Mouse (Mus musculus): ENCODE data around the gene Ccdc194. TPM values are rescaled to one million over a fixed set of nuclear protein-coding genes. Genes with fewer than 3 reads are reported as not detected.

The Ccdc194 gene
- polyA plus RNA-seq, 1 experiment: not detected

- Histone ChIP-seq H3K27ac (replicated peaks; ENCODE audit: low read depth, low read length) (no peak overlapping the region), H3K4me3 (ENCODE audit: insufficient read depth, low read depth, low read length) (no peak overlapping the region), H3K4me1 (ENCODE audit: control insufficient read depth, insufficient read depth, insufficient read length, low read length) (no peaks in the 10 kb centered on the region)
These were observed 35.9 kb upstream of the Ccdc194 start for GRCm38 (mm10) chr8:71561401-71561800.

- no peak overlapping the region for H3K4me3 ChIP-seq (ENCODE audit: insufficient read depth, low read depth, low read length)
- no peaks in the 10 kb centered on the region for H3K4me1 ChIP-seq (ENCODE audit: control insufficient read depth, insufficient read depth, insufficient read length, low read length)
- H3K27ac ChIP-seq (replicated peaks; ENCODE audit: low read depth, low read length): no peak overlapping the region
These were observed 35.3 kb upstream of the Ccdc194 start for GRCm38 (mm10) chr8:71560765-71561164.

GRCm38 (mm10) chr8:71560071-71560470 is 34.6 kb upstream of the Ccdc194 start:
- no peak overlapping the region for H3K4me3 ChIP-seq (ENCODE audit: insufficient read depth, low read depth, low read length)
- no peak overlapping the region for H3K27ac ChIP-seq (replicated peaks; ENCODE audit: low read depth, low read length)
- H3K4me1 ChIP-seq (ENCODE audit: control insufficient read depth, insufficient read depth, insufficient read length, low read length): no peaks in the 10 kb centered on the region

GRCm38 (mm10) chr8:71558958-71559690 is 33.6 kb upstream of the Ccdc194 start:
- H3K4me3 ChIP-seq (ENCODE audit: insufficient read depth, low read depth, low read length): peak overlapping the region; percentile 51
- no peaks in the 10 kb centered on the region for H3K4me1 ChIP-seq (ENCODE audit: control insufficient read depth, insufficient read depth, insufficient read length, low read length)
- no peak overlapping the region for H3K27ac ChIP-seq (replicated peaks; ENCODE audit: low read depth, low read length)

- no peaks in the 10 kb centered on the region for H3K4me1 ChIP-seq (ENCODE audit: control insufficient read depth, insufficient read depth, insufficient read length, low read length)
- peak within 1 kb of the TSS; percentile 51 for H3K4me3 ChIP-seq (ENCODE audit: insufficient read depth, low read depth, low read length)
- H3K27ac ChIP-seq (replicated peaks; ENCODE audit: low read depth, low read length): no peak within 1 kb of the TSS
These were observed 32.8 kb upstream of the Ccdc194 start, which contains the start of gene Tmem221 for GRCm38 (mm10) chr8:71558071-71558957. Gene Tmem221 (minus strand): TSS chr8:71558871.

GRCm38 (mm10) chr8:71554644-71555043 is 29.1 kb upstream of the Ccdc194 start:
- H3K27ac ChIP-seq (replicated peaks; ENCODE audit: low read depth, low read length): no peak overlapping the region
- H3K4me3 ChIP-seq (ENCODE audit: insufficient read depth, low read depth, low read length): no peak overlapping the region
- H3K4me1 ChIP-seq (ENCODE audit: control insufficient read depth, insufficient read depth, insufficient read length, low read length): no peaks in the 10 kb centered on the region

- Histone ChIP-seq H3K27ac (replicated peaks; ENCODE audit: low read depth, low read length) (no peak overlapping the region), H3K4me1 (ENCODE audit: control insufficient read depth, insufficient read depth, insufficient read length, low read length) (no peaks in the 10 kb centered on the region), H3K4me3 (ENCODE audit: insufficient read depth, low read depth, low read length) (no peak overlapping the region)
These were observed 28.5 kb upstream of the Ccdc194 start for GRCm38 (mm10) chr8:71554001-71554400.

- no peak overlapping the region for H3K27ac ChIP-seq (replicated peaks; ENCODE audit: low read depth, low read length)
- no peaks in the 10 kb centered on the region for H3K4me1 ChIP-seq (ENCODE audit: control insufficient read depth, insufficient read depth, insufficient read length, low read length)
- H3K4me3 ChIP-seq (ENCODE audit: insufficient read depth, low read depth, low read length): no peak overlapping the region
These were observed 27.3 kb upstream of the Ccdc194 start for GRCm38 (mm10) chr8:71552770-71553169.

GRCm38 (mm10) chr8:71550754-71551153 is 25.2 kb upstream of the Ccdc194 start:
- Histone ChIP-seq H3K27ac (replicated peaks; ENCODE audit: low read depth, low read length) (no peak overlapping the region), H3K4me3 (ENCODE audit: insufficient read depth, low read depth, low read length) (no peak overlapping the region), H3K4me1 (ENCODE audit: control insufficient read depth, insufficient read depth, insufficient read length, low read length) (no peaks in the 10 kb centered on the region)

- H3K4me1 ChIP-seq (ENCODE audit: control insufficient read depth, insufficient read depth, insufficient read length, low read length): peaks cover 2% of the 10 kb centered on the region; the same call in 1 of the 2 replicates
- H3K4me3 ChIP-seq (ENCODE audit: insufficient read depth, low read depth, low read length): no peak overlapping the region
- H3K27ac ChIP-seq (replicated peaks; ENCODE audit: low read depth, low read length): no peak overlapping the region
These were observed 22.1 kb upstream of the Ccdc194 start for GRCm38 (mm10) chr8:71547590-71547989.

- Histone ChIP-seq H3K27ac (replicated peaks; ENCODE audit: low read depth, low read length) (no peak overlapping the region), H3K4me3 (ENCODE audit: insufficient read depth, low read depth, low read length) (no peak overlapping the region), H3K4me1 (ENCODE audit: control insufficient read depth, insufficient read depth, insufficient read length, low read length) (peaks cover 2% of the 10 kb centered on the region; the same call in 1 of the 2 replicates)
These were observed 19.5 kb upstream of the Ccdc194 start for GRCm38 (mm10) chr8:71545053-71545452.

- Histone ChIP-seq H3K27ac (replicated peaks; ENCODE audit: low read depth, low read length) (no peak overlapping the region), H3K4me1 (ENCODE audit: control insufficient read depth, insufficient read depth, insufficient read length, low read length) (peaks cover 2% of the 10 kb centered on the region; the same call in 1 of the 2 replicates), H3K4me3 (ENCODE audit: insufficient read depth, low read depth, low read length) (peak overlapping the region; percentile 80)
These were observed 18.2 kb upstream of the Ccdc194 start for GRCm38 (mm10) chr8:71543755-71544154.

- Histone ChIP-seq H3K4me3 (ENCODE audit: insufficient read depth, low read depth, low read length) (peak within 1 kb of the TSS; percentile 80), H3K4me1 (ENCODE audit: control insufficient read depth, insufficient read depth, insufficient read length, low read length) (peaks cover 5% of the 10 kb centered on the region), H3K27ac (replicated peaks; ENCODE audit: low read depth, low read length) (no peak within 1 kb of the TSS)
These were observed 17.3 kb upstream of the Ccdc194 start, which contains the start of gene Mvb12a for GRCm38 (mm10) chr8:71542632-71543343. Gene Mvb12a (plus strand): TSS chr8:71542922.

GRCm38 (mm10) chr8:71537028-71537867 is 11.7 kb upstream of the Ccdc194 start, which contains the start of gene Bst2:
Gene Bst2 (minus strand): TSS chr8:71537456.
- H3K4me3 ChIP-seq (ENCODE audit: insufficient read depth, low read depth, low read length): peak within 1 kb of the TSS; percentile 67
- peaks cover 9% of the 10 kb centered on the region; the same call in 1 of the 2 replicates for H3K4me1 ChIP-seq (ENCODE audit: control insufficient read depth, insufficient read depth, insufficient read length, low read length)
- peak within 1 kb of the TSS; percentile 98 for H3K27ac ChIP-seq (replicated peaks; ENCODE audit: low read depth, low read length)
